Mouse (Mus musculus): ENCODE data around the gene Ispd. TPM values are rescaled to one million over a fixed set of nuclear protein-coding genes. Genes with fewer than 3 reads are reported as not detected.

Ispd gene
- polyA plus RNA-seq, 1 experiment: 5.1 TPM

GRCm38 (mm10) chr12:36471411-36471810, 90.2 kb downstream of the Ispd start:
- no peak for TF ChIP-seq CTCF (IDR thresholded peaks at IDR 0.05; ENCODE audit: borderline replicate concordance, extremely low read depth, insufficient read depth, insufficient read length)
- TF ChIP-seq POLR2A (IDR thresholded peaks at IDR 0.05; ENCODE audit: borderline replicate concordance, extremely low read depth, insufficient read depth, insufficient read length, poor library complexity, severe bottlenecking): no peak
- DNase-seq (ENCODE audit: low read depth): no peak

GRCm38 (mm10) chr12:36474171-36474570, 92.9 kb downstream of the Ispd start:
- no peak for DNase-seq (ENCODE audit: low read depth)
- TF ChIP-seq POLR2A (IDR thresholded peaks at IDR 0.05; ENCODE audit: borderline replicate concordance, extremely low read depth, insufficient read depth, insufficient read length, poor library complexity, severe bottlenecking) (no peak), CTCF (IDR thresholded peaks at IDR 0.05; ENCODE audit: borderline replicate concordance, extremely low read depth, insufficient read depth, insufficient read length) (no peak)

- no peak for TF ChIP-seq POLR2A (IDR thresholded peaks at IDR 0.05; ENCODE audit: borderline replicate concordance, extremely low read depth, insufficient read depth, insufficient read length, poor library complexity, severe bottlenecking)
- no peak for TF ChIP-seq CTCF (IDR thresholded peaks at IDR 0.05; ENCODE audit: borderline replicate concordance, extremely low read depth, insufficient read depth, insufficient read length)
- no peak for DNase-seq (ENCODE audit: low read depth)
Measured at GRCm38 (mm10) chr12:36475269-36475668, 94.0 kb downstream of the Ispd start.

- DNase-seq (ENCODE audit: low read depth): peak; percentile 12
- TF ChIP-seq POLR2A (IDR thresholded peaks at IDR 0.05; ENCODE audit: borderline replicate concordance, extremely low read depth, insufficient read depth, insufficient read length, poor library complexity, severe bottlenecking) (no peak), CTCF (IDR thresholded peaks at IDR 0.05; ENCODE audit: borderline replicate concordance, extremely low read depth, insufficient read depth, insufficient read length) (no peak)
Measured at GRCm38 (mm10) chr12:36476476-36476875, 95.2 kb downstream of the Ispd start.

- TF ChIP-seq CTCF (IDR thresholded peaks at IDR 0.05; ENCODE audit: borderline replicate concordance, extremely low read depth, insufficient read depth, insufficient read length) (no peak), POLR2A (IDR thresholded peaks at IDR 0.05; ENCODE audit: borderline replicate concordance, extremely low read depth, insufficient read depth, insufficient read length, poor library complexity, severe bottlenecking) (no peak)
- no peak for DNase-seq (ENCODE audit: low read depth)
Measured at GRCm38 (mm10) chr12:36477501-36477900, 96.3 kb downstream of the Ispd start.

GRCm38 (mm10) chr12:36477926-36478325, 96.7 kb downstream of the Ispd start:
- TF ChIP-seq POLR2A (IDR thresholded peaks at IDR 0.05; ENCODE audit: borderline replicate concordance, extremely low read depth, insufficient read depth, insufficient read length, poor library complexity, severe bottlenecking): no peak
- no peak for TF ChIP-seq CTCF (IDR thresholded peaks at IDR 0.05; ENCODE audit: borderline replicate concordance, extremely low read depth, insufficient read depth, insufficient read length)
- no peak for DNase-seq (ENCODE audit: low read depth)

- no peak for DNase-seq (ENCODE audit: low read depth)
- TF ChIP-seq CTCF (IDR thresholded peaks at IDR 0.05; ENCODE audit: borderline replicate concordance, extremely low read depth, insufficient read depth, insufficient read length) (no peak), POLR2A (IDR thresholded peaks at IDR 0.05; ENCODE audit: borderline replicate concordance, extremely low read depth, insufficient read depth, insufficient read length, poor library complexity, severe bottlenecking) (no peak)
Measured at GRCm38 (mm10) chr12:36481742-36482141, 100.5 kb downstream of the Ispd start.

GRCm38 (mm10) chr12:36483346-36483745, 102.1 kb downstream of the Ispd start:
- DNase-seq (ENCODE audit: low read depth): no peak
- TF ChIP-seq POLR2A (IDR thresholded peaks at IDR 0.05; ENCODE audit: borderline replicate concordance, extremely low read depth, insufficient read depth, insufficient read length, poor library complexity, severe bottlenecking): no peak
- no peak for TF ChIP-seq CTCF (IDR thresholded peaks at IDR 0.05; ENCODE audit: borderline replicate concordance, extremely low read depth, insufficient read depth, insufficient read length)

GRCm38 (mm10) chr12:36497565-36497964, 116.3 kb downstream of the Ispd start:
- TF ChIP-seq POLR2A (IDR thresholded peaks at IDR 0.05; ENCODE audit: borderline replicate concordance, extremely low read depth, insufficient read depth, insufficient read length, poor library complexity, severe bottlenecking): no peak
- no peak for TF ChIP-seq CTCF (IDR thresholded peaks at IDR 0.05; ENCODE audit: borderline replicate concordance, extremely low read depth, insufficient read depth, insufficient read length)
- DNase-seq (ENCODE audit: low read depth): no peak

- DNase-seq (ENCODE audit: low read depth): peak; percentile 41
- TF ChIP-seq POLR2A (IDR thresholded peaks at IDR 0.05; ENCODE audit: borderline replicate concordance, extremely low read depth, insufficient read depth, insufficient read length, poor library complexity, severe bottlenecking) (no peak), CTCF (IDR thresholded peaks at IDR 0.05; ENCODE audit: borderline replicate concordance, extremely low read depth, insufficient read depth, insufficient read length) (no peak)
Measured at GRCm38 (mm10) chr12:36507111-36507903, 126.1 kb downstream of the Ispd start.

GRCm38 (mm10) chr12:36509954-36510642, 128.8 kb downstream of the Ispd start:
- peak; percentile 31 for DNase-seq (ENCODE audit: low read depth)
- TF ChIP-seq CTCF (IDR thresholded peaks at IDR 0.05; ENCODE audit: borderline replicate concordance, extremely low read depth, insufficient read depth, insufficient read length): no peak
- no peak for TF ChIP-seq POLR2A (IDR thresholded peaks at IDR 0.05; ENCODE audit: borderline replicate concordance, extremely low read depth, insufficient read depth, insufficient read length, poor library complexity, severe bottlenecking)

All from brain, embryonic 14.5 days (tissue).